Mouse (Mus musculus): ENCODE measurements around the gene Cdk15.

DNA sequence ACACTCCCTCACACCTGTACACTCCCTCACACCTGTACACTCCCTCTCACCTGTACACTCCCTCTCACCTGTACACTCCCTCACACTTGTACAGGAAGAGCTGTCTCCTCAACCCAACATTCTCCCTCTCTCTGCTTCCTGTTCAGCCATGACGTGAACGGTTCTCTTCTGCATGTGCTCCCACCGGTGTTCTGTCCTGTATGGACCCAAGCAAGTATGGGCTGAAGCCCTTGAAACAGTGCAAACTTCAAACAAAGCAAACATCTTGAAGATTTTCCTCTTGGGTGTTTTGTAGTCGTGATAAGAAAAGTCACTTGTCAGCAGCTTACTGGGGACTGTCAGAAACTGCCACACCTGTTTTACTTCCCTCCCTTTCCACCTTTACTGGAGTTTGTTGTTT, 144.5 kb downstream of the Cdk15 start:
- TF ChIP-seq CTCF (IDR thresholded peaks at IDR 0.05; ENCODE audit: borderline replicate concordance, extremely low read depth, insufficient read depth, insufficient read length) = no peak
- no peak for TF ChIP-seq POLR2A (IDR thresholded peaks at IDR 0.05; ENCODE audit: borderline replicate concordance, extremely low read depth, insufficient read depth, insufficient read length, poor library complexity, severe bottlenecking)
